Mouse (Mus musculus): ENCODE measurements at regions not wholly inside any gene's neighbourhood (a gene's known extent, or its start where the extent isn't known, plus 50 kb on each side); places are given as distances from the start of the nearest gene placed in this dataset.

- no peak for DNase-seq (ENCODE audit: low read depth, low spot score)
These were observed 55.9 kb upstream of the Ttc34 start for GRCm38 (mm10) chr4:154781391-154781790.

- DNase-seq (ENCODE audit: low read depth, low spot score): no peak
These were observed 55.0 kb upstream of the Ttc34 start for GRCm38 (mm10) chr4:154782291-154782690.

- DNase-seq (ENCODE audit: low read depth, low spot score): no peak
These were observed 51.8 kb upstream of the Ttc34 start for GRCm38 (mm10) chr4:154785282-154785987.

- DNase-seq (ENCODE audit: low read depth, low spot score): no peak
These were observed 50.1 kb upstream of the Ttc34 start for GRCm38 (mm10) chr4:154787190-154787589.

All from A20 (cell line).